Mouse (Mus musculus): Measurements from ENCODE around the gene Prss54. TPM values are rescaled to one million over a fixed set of nuclear protein-coding genes. Genes with fewer than 3 reads are reported as not detected.
"Not testable (repeated sequence)": the region's sequence is repeated elsewhere in the genome, so short reads cannot be mapped to it uniquely, and the experiment has no call there.

Prss54 gene
- polyA plus RNA-seq (2014; fragmentation: Nextera tagmentation; extraction: Ambion mirVana): not detected in 2 replicates

DNA sequence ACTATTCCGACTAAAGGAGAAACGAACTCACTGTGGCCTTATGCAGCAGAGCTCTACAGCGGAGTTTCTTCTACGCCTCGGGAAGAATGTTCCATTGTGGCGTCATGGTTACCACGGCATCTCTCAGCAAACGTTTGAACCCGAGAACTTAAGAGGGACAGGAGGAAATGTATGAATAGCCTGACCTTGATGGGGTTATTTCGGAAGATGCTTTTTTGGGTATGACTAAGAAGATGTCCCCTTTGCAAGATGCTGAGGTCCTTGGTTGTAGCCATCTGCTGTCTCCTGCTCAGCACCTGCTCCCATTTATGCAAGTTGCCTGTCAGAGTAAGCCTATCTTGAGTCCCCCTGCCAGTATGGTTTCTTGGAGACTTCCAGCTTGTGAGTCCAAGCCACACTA is at the start of gene Prss54:
Prss54 (minus strand) TSS at position 101 of the 400 bp plus-strand sequence.
- DNase-seq: no peak
- no peak for TF ChIP-seq CTCF (IDR thresholded peaks at IDR 0.05; ENCODE audit: low read depth)
- H3K4me3 ChIP-seq (ENCODE audit: low read depth, low read length): no peak within 1 kb of the TSS
- H3K36me3 ChIP-seq (ENCODE audit: insufficient read depth): no peaks in the 10 kb centered on the region
- 80% methylated on average over 10 of the region's 10 CpGs for WGBS
- H3K9ac ChIP-seq: no peak within 1 kb of the TSS
- no peaks in the 10 kb centered on the region; the same call in 1 of the 2 replicates for H3K9me3 ChIP-seq (ENCODE audit: low read depth, low read length)
- no peaks in the 10 kb centered on the region for H3K4me1 ChIP-seq (ENCODE audit: insufficient read depth)
- ATAC-seq (ENCODE audit: insufficient read depth): no peak
- no peaks in the 10 kb centered on the region for H3K27me3 ChIP-seq (ENCODE audit: insufficient read depth, low read length)
- no peak within 1 kb of the TSS for H3K27ac ChIP-seq (ENCODE audit: low read depth)
- no peak within 1 kb of the TSS for H3K4me2 ChIP-seq

DNA sequence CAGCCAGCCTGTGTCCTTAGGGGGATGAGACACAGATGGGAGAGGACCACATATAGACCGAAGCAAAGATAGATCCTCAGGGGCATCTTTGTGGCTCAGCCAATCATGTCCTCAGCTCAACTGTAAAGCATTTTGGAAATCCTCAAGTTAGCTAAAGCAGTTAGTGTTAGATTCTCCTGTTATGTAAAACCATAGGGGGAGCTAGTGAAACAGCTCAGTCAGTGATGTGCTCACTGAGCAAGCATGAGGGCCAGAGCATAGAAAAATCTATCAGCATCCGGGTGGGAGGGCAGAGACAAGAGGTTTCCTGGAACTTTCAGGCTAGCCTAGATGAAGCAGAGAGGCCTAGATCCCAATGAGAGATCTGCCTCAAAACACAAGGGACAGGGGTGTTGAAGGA is 48.7 kb upstream of the Prss54 start:
- H3K36me3 ChIP-seq (ENCODE audit: insufficient read depth): no peaks in the 10 kb centered on the region
- WGBS: 79% methylated on average over 2 of the region's 2 CpGs

DNA sequence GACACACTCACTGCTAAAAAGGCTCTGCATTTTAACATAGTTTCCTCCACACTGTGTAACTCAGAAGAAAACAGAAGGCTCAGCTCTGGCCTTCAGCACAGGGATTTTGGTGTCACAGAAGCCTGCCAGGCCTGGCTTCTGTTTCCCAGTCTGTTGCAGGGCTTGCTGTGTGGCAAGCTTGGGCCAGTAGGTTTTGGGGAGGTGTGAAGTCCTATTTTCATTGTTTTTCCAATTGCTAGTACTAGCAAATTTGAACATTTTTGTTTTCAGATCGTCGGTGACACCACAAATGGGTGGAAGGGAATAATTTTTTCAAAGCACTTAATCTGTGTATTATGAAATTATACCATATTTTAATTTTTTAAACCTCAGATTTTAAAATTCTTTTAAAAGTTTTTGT is 43.9 kb upstream of the Prss54 start:
- Histone ChIP-seq H3K36me3 (ENCODE audit: insufficient read depth) (no peaks in the 10 kb centered on the region), H3K9ac (no peak overlapping the region), H3K4me3 (ENCODE audit: low read depth, low read length) (no peak overlapping the region), H3K4me2 (no peak overlapping the region), H3K27me3 (ENCODE audit: insufficient read depth, low read length) (0 out of 2 replicates have a peak, but pooled peaks cover 5% of the 10 kb centered on the region), H3K9me3 (ENCODE audit: low read depth, low read length) (no peaks in the 10 kb centered on the region), H3K27ac (ENCODE audit: low read depth) (no peak overlapping the region), H3K4me1 (ENCODE audit: insufficient read depth) (no peaks in the 10 kb centered on the region)
- TF ChIP-seq CTCF (IDR thresholded peaks at IDR 0.05; ENCODE audit: low read depth): no peak
- ATAC-seq (ENCODE audit: insufficient read depth) (no peak), DNase-seq (no peak)
- WGBS: 87% methylated on average over 2 of the region's 2 CpGs

More for the DNA sequence above, 48.7 kb upstream of the Prss54 start:
- no peak for TF ChIP-seq CTCF (IDR thresholded peaks at IDR 0.05; ENCODE audit: low read depth)
- no peak for DNase-seq
- H3K27me3 ChIP-seq (ENCODE audit: insufficient read depth, low read length): 0 out of 2 replicates have a peak, but pooled peaks cover 5% of the 10 kb centered on the region
- H3K4me3 ChIP-seq (ENCODE audit: low read depth, low read length): no peak overlapping the region
- H3K9ac ChIP-seq: no peak overlapping the region
- no peak overlapping the region for H3K4me2 ChIP-seq
- no peak for ATAC-seq (ENCODE audit: insufficient read depth)
- H3K27ac ChIP-seq (ENCODE audit: low read depth): no peak overlapping the region
- H3K9me3 ChIP-seq (ENCODE audit: low read depth, low read length): no peaks in the 10 kb centered on the region
- H3K4me1 ChIP-seq (ENCODE audit: insufficient read depth): no peaks in the 10 kb centered on the region

DNA sequence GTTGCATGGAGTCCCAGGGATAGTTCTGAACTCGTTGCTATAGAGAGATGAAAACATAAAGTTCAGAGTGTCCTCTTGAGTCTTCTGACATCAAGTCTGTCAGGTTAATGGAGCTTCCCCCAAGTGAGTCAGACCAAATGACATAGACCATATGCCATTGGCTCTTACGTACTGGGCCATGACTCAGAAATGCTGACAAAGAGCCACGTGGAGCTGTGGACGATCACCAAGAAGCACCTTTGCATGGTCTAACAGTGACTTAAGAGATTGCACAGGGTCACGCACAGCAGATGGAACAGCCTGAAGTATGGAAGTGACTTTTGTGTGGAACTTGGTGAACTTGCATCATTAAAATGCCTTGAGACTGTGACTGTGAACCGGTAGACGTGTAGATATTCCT is 40.2 kb upstream of the Prss54 start:
- no peak for TF ChIP-seq CTCF (IDR thresholded peaks at IDR 0.05; ENCODE audit: low read depth)
- Histone ChIP-seq H3K9ac (no peak overlapping the region), H3K27ac (ENCODE audit: low read depth) (no peak overlapping the region), H3K4me2 (no peak overlapping the region), H3K4me1 (ENCODE audit: insufficient read depth) (no peaks in the 10 kb centered on the region), H3K27me3 (ENCODE audit: insufficient read depth, low read length) (peaks cover 5% of the 10 kb centered on the region; the same call in 1 of the 2 replicates), H3K36me3 (ENCODE audit: insufficient read depth) (no peaks in the 10 kb centered on the region), H3K4me3 (ENCODE audit: low read depth, low read length) (no peak overlapping the region), H3K9me3 (ENCODE audit: low read depth, low read length) (no peaks in the 10 kb centered on the region)
- DNase-seq (no peak), ATAC-seq (ENCODE audit: insufficient read depth) (no peak)
- 88% methylated on average over 7 of the region's 7 CpGs for WGBS

DNA sequence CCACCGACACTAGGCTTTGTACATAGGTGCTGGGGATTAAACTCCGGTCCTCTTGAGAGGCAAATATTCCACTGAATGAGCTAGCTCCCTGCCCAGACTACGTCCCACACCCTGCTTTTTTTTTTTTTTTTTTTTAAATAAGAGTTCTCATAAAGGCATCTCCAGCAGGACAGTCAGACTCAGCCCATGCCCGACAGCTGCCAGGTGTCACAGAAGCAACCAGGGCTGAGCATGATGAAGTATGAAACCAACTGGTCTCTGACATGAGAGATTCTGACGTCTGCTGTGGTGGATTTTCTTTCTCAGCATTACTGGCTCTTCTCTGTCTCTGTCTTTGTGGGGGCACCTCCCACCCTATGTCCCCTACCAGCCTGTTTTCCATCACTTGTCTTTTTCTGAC is 35.6 kb upstream of the Prss54 start:
- no peaks in the 10 kb centered on the region for H3K4me1 ChIP-seq (ENCODE audit: insufficient read depth)
- H3K4me2 ChIP-seq: no peak overlapping the region
- no peaks in the 10 kb centered on the region for H3K9me3 ChIP-seq (ENCODE audit: low read depth, low read length)
- no peaks in the 10 kb centered on the region for H3K36me3 ChIP-seq (ENCODE audit: insufficient read depth)
- H3K27me3 ChIP-seq (ENCODE audit: insufficient read depth, low read length): no peaks in the 10 kb centered on the region; the same call in 1 of the 2 replicates
- no peak overlapping the region for H3K4me3 ChIP-seq (ENCODE audit: low read depth, low read length)
- H3K27ac ChIP-seq (ENCODE audit: low read depth): no peak overlapping the region
- TF ChIP-seq CTCF (IDR thresholded peaks at IDR 0.05; ENCODE audit: low read depth): no peak
- H3K9ac ChIP-seq: no peak overlapping the region; the same call in 1 of the 2 replicates
- whole genome bisulfite sequencing: 38% methylated on average over 5 of the region's 5 CpGs
- DNase-seq (no peak), ATAC-seq (ENCODE audit: insufficient read depth) (no peak)

DNA sequence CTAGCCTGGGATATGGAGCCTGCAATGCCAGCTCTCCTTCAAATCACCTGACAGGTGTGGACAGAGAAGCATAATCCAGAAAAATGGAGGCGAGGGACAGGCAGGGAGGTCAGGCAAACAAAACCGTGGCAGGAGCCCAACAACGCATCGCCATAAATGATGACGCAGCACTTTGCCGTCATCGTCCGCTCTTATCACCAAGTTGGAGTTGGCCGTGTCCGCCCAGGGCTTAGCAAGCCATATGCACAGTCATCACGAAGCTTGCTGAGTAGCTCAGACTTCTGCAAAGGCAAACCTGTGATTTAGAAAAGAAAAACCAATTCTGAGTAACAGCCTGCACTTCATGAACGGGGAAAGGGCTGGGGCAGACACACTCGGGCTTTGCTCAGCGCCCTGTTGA is 34.6 kb upstream of the Prss54 start:
- Histone ChIP-seq H3K4me1 (ENCODE audit: insufficient read depth) (no peaks in the 10 kb centered on the region), H3K36me3 (ENCODE audit: insufficient read depth) (no peaks in the 10 kb centered on the region), H3K9me3 (ENCODE audit: low read depth, low read length) (no peaks in the 10 kb centered on the region), H3K4me2 (no peak overlapping the region), H3K9ac (no peak overlapping the region), H3K4me3 (ENCODE audit: low read depth, low read length) (no peak overlapping the region), H3K27ac (ENCODE audit: low read depth) (no peak overlapping the region), H3K27me3 (ENCODE audit: insufficient read depth, low read length) (no peaks in the 10 kb centered on the region; the same call in 1 of the 2 replicates)
- WGBS: 56% methylated on average over 14 of the region's 14 CpGs
- TF ChIP-seq CTCF (IDR thresholded peaks at IDR 0.05; ENCODE audit: low read depth): no peak
- no peak for ATAC-seq (ENCODE audit: insufficient read depth)
- DNase-seq: peak; percentile 43

DNA sequence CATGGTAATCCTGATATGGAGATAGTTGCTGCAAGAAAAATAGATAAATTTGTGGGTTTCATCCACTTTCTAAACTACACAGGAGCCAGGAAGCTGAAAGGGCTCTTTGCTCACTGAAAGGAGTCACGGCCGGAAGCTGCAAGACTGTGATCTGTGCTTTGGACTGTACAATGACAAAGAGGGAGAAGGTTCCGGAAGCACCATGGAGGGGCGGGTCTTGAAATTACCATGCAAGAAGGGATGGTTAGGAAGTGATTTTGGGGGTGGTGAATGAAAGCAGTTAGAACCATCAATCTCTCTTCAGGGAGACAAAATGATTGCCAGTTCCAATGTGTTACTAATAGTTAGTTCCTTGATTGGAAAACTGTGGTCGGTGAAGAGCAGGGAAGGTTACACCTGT is 33.3 kb upstream of the Prss54 start:
- no peaks in the 10 kb centered on the region; the same call in 1 of the 2 replicates for H3K27me3 ChIP-seq (ENCODE audit: insufficient read depth, low read length)
- ATAC-seq (ENCODE audit: insufficient read depth): no peak
- H3K9ac ChIP-seq: no peak overlapping the region
- TF ChIP-seq CTCF (IDR thresholded peaks at IDR 0.05; ENCODE audit: low read depth): no peak
- H3K4me2 ChIP-seq: no peak overlapping the region
- H3K9me3 ChIP-seq (ENCODE audit: low read depth, low read length): no peaks in the 10 kb centered on the region
- H3K4me1 ChIP-seq (ENCODE audit: insufficient read depth): no peaks in the 10 kb centered on the region
- WGBS: 85% methylated on average over 5 of the region's 5 CpGs
- no peak for DNase-seq
- no peak overlapping the region for H3K27ac ChIP-seq (ENCODE audit: low read depth)
- no peaks in the 10 kb centered on the region for H3K36me3 ChIP-seq (ENCODE audit: insufficient read depth)
- no peak overlapping the region for H3K4me3 ChIP-seq (ENCODE audit: low read depth, low read length)

DNA sequence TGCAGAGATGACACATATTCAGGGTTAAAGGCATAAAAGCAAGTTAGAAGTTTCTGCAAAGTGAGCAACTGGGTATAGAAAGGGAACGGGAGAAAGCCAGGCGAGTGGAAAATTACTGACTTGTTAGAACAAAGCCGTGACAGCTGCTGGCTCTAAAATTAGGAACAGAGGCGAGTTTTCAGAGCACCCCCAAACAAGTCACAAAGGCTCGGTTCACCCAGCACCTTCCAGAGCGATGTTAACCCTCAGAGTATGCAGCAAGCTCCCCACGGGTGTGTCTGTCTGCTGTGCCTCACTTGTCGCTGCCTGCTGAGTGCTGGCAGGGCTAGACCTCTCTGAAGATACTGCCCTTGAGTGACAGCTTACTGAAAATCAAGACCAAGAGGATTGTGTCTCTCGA is 31.1 kb upstream of the Prss54 start:
- no peak overlapping the region for H3K9ac ChIP-seq
- DNase-seq: no peak

DNA sequence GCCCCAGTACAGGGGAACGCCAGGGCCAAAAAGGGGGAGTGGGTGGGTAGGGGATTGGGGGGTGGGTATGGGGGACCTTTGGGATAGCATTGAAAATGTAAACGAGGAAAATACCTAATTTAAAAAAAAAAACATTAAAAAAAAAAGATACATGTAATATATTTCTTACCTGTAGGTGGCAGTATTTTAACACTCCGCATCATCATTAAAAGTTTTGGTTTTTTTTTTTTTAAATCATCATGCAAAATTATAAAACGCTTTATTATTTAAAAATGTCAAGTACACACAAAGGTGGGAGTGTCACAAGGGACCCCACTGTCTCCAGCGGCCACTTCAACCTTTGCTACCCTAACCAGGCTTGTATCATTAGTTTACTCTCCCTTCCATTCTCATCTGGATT is 30.4 kb upstream of the Prss54 start:
- 15% methylated on average over 4 of the region's 5 CpGs for WGBS
- H3K36me3 ChIP-seq (ENCODE audit: insufficient read depth); H3K9me3 ChIP-seq (ENCODE audit: low read depth, low read length); H3K27ac ChIP-seq (ENCODE audit: low read depth); DNase-seq; ATAC-seq (ENCODE audit: insufficient read depth); H3K4me2 ChIP-seq; H3K4me1 ChIP-seq (ENCODE audit: insufficient read depth); H3K4me3 ChIP-seq (ENCODE audit: low read depth, low read length); H3K27me3 ChIP-seq (ENCODE audit: insufficient read depth, low read length); H3K9ac ChIP-seq: not testable (repeated sequence)

More for the DNA sequence above, 31.1 kb upstream of the Prss54 start:
- Histone ChIP-seq H3K27ac (ENCODE audit: low read depth) (no peak overlapping the region), H3K4me1 (ENCODE audit: insufficient read depth) (no peaks in the 10 kb centered on the region), H3K36me3 (ENCODE audit: insufficient read depth) (no peaks in the 10 kb centered on the region), H3K4me2 (no peak overlapping the region), H3K4me3 (ENCODE audit: low read depth, low read length) (no peak overlapping the region), H3K9me3 (ENCODE audit: low read depth, low read length) (no peaks in the 10 kb centered on the region), H3K27me3 (ENCODE audit: insufficient read depth, low read length) (no peaks in the 10 kb centered on the region; the same call in 1 of the 2 replicates)
- WGBS: 51% methylated on average over 9 of the region's 9 CpGs
- ATAC-seq (ENCODE audit: insufficient read depth): no peak
- no peak for TF ChIP-seq CTCF (IDR thresholded peaks at IDR 0.05; ENCODE audit: low read depth)

All from lung, embryonic 14.5 days (tissue).